In genomic region chr7:24817502-24817901, GRCm38 (mm10) we compare ENCODE assay signal across 8 mouse cellular contexts. TPM values are rescaled to one million over a fixed set of nuclear protein-coding genes. Genes with fewer than 3 reads are reported as not detected.
DNase-seq lines count a peak whose midpoint lies in the region; ATAC-seq and TF ChIP-seq lines count a peak whose summit lies in the region.
"Had no signal": no experiment of that assay in that cellular context is flagged by ENCODE, and none has a peak within 500 bp of the region (broad histone marks: within the 10 kb centered on the region; RNA-seq: fewer than 3 reads in every experiment).

No protein-coding gene starts in this region.

- peak; percentile 57; the same call in 1 of the 2 replicates for ATAC-seq in forebrain, embryonic 13.5 days
- ATAC-seq in hindbrain, embryonic 16.5 days = peak; percentile 63; the same call in 1 of the 2 replicates
- peak; percentile 97 for ATAC-seq in megakaryocyte progenitor cell, adult 5-6 weeks (replicated peaks; ENCODE audit: poor library complexity)

- H3K9me3 ChIP-seq in forebrain, embryonic 13.5 days (replicated peaks) = no peaks in the 10 kb centered on the region
- no peaks in the 10 kb centered on the region for H3K9me3 ChIP-seq in hindbrain, embryonic 16.5 days (ENCODE audit: control insufficient read depth, low read length)

- H3K36me3 ChIP-seq in forebrain, embryonic 13.5 days (ENCODE audit: poor library complexity, severe bottlenecking) = no peaks in the 10 kb centered on the region
- H3K36me3 ChIP-seq in hindbrain, embryonic 16.5 days (ENCODE audit: control insufficient read depth, insufficient read depth, low read length) = no peaks in the 10 kb centered on the region
- H3K36me3 ChIP-seq in small intestine, adult 2 months (ENCODE audit: control insufficient read depth, insufficient read depth, low read length) = no peaks in the 10 kb centered on the region

- no peak overlapping the region for H3K9ac ChIP-seq in forebrain, embryonic 13.5 days
- H3K9ac ChIP-seq in hindbrain, embryonic 16.5 days (ENCODE audit: low read depth, low read length) = no peak overlapping the region

- TF ChIP-seq POLR2A in brain, embryonic 14.5 days (IDR thresholded peaks at IDR 0.05; ENCODE audit: borderline replicate concordance, extremely low read depth, insufficient read depth, insufficient read length, poor library complexity, severe bottlenecking) = no peak
- TF ChIP-seq POLR2A in small intestine, adult 2 months (IDR thresholded peaks at IDR 0.05; ENCODE audit: low read depth, low read length) = no peak

- no peak overlapping the region for H3K4me2 ChIP-seq in forebrain, embryonic 13.5 days
- H3K4me2 ChIP-seq in hindbrain, embryonic 16.5 days (ENCODE audit: low read length) = no peak overlapping the region

- peak; percentile 79 for DNase-seq in MN1 (ENCODE audit: low spot score)
- peak; percentile 69 for DNase-seq in brain, embryonic 14.5 days (ENCODE audit: low read depth)
- peak; percentile 53 for DNase-seq in left cerebral cortex, adult 11 months (ENCODE audit: low spot score)

- no peaks in the 10 kb centered on the region for H3K4me1 ChIP-seq in forebrain, embryonic 13.5 days
- no peaks in the 10 kb centered on the region for H3K4me1 ChIP-seq in hindbrain, embryonic 16.5 days (ENCODE audit: control insufficient read depth, insufficient read depth, low read depth, low read length)
- no peaks in the 10 kb centered on the region for H3K4me1 ChIP-seq in small intestine, adult 2 months (ENCODE audit: control insufficient read depth, insufficient read depth, insufficient read length, low read length)

- no peaks in the 10 kb centered on the region for H3K27me3 ChIP-seq in forebrain, embryonic 13.5 days
- H3K27me3 ChIP-seq in hindbrain, embryonic 16.5 days (replicated peaks; ENCODE audit: control insufficient read depth, insufficient read depth, low read length) = no peaks in the 10 kb centered on the region
- no peaks in the 10 kb centered on the region for H3K27me3 ChIP-seq in small intestine, adult 2 months (ENCODE audit: control insufficient read depth, insufficient read depth, low read length)

- no peak overlapping the region for H3K27ac ChIP-seq in forebrain, embryonic 13.5 days
- H3K27ac ChIP-seq in hindbrain, embryonic 16.5 days (ENCODE audit: low read depth, low read length) = no peak overlapping the region
- H3K27ac ChIP-seq in small intestine, adult 2 months (ENCODE audit: insufficient read depth, low read depth, low read length) = no peak overlapping the region

- H3K4me3 ChIP-seq in forebrain, embryonic 13.5 days = no peak overlapping the region
- no peak overlapping the region for H3K4me3 ChIP-seq in hindbrain, embryonic 16.5 days (ENCODE audit: low read length)
- H3K4me3 ChIP-seq in small intestine, adult 2 months (ENCODE audit: low read depth, low read length) = no peak overlapping the region
- H3K4me3 ChIP-seq: megakaryocyte, embryonic 14.5 days had no signal

- TF ChIP-seq CTCF in brain, embryonic 14.5 days (IDR thresholded peaks at IDR 0.05; ENCODE audit: borderline replicate concordance, extremely low read depth, insufficient read depth, insufficient read length) = peak; percentile 87
- peak; percentile 70; the same call in 1 of the 2 replicates for TF ChIP-seq CTCF in small intestine, adult 2 months (IDR thresholded peaks at IDR 0.05; ENCODE audit: extremely low read depth, insufficient read length, insufficient replicate concordance, low read depth, low read length)

- 1% methylated on average over 3 of the region's 3 CpGs for WGBS in forebrain, embryonic 13.5 days
- 4% methylated on average over 3 of the region's 3 CpGs for WGBS in hindbrain, embryonic 16.5 days
- WGBS in small intestine, adult 2 months = 2% methylated on average over 3 of the region's 3 CpGs

RNA-seq across cellular contexts. Expression of gene Ceacam10, which starts 40.5 kb away (rescaled TPM):
- 0.19 and 0.24 TPM in 2 replicates for polyA plus RNA-seq in brain, embryonic 14.5 days (2012; rRNA removed)
- not detected in 2 replicates for polyA plus RNA-seq in forebrain, embryonic 13.5 days (2015; fragmentation: Nextera tagmentation; extraction: Ambion mirVana)
- polyA plus RNA-seq in hindbrain, embryonic 16.5 days (2015; fragmentation: Nextera tagmentation; extraction: Ambion mirVana) = 0.40 and 0.69 TPM in 2 replicates
- 0.44 and 2.6 TPM in 2 replicates for total RNA-seq in megakaryocyte progenitor cell, adult 5-6 weeks (2015)
- total RNA-seq in megakaryocyte progenitor cell, adult 5-6 weeks (2017) = 1.3 and 2.8 TPM in 2 replicates
- 2.5 and 4.2 TPM in 2 replicates for polyA plus RNA-seq in small intestine, adult 2 months (2012; rRNA removed)

RNA-seq across cellular contexts. Expression of gene Gm9844, which starts 44.5 kb away (rescaled TPM):
- polyA plus RNA-seq in brain, embryonic 14.5 days (2012; rRNA removed) = 42.6 and 58.0 TPM in 2 replicates
- polyA plus RNA-seq in forebrain, embryonic 13.5 days (2015; fragmentation: Nextera tagmentation; extraction: Ambion mirVana) = 29.8 and 31.0 TPM in 2 replicates
- 21.4 and 53.5 TPM in 2 replicates for polyA plus RNA-seq in hindbrain, embryonic 16.5 days (2015; fragmentation: Nextera tagmentation; extraction: Ambion mirVana)
- total RNA-seq in megakaryocyte progenitor cell, adult 5-6 weeks (2015) = 1.2 and 1.5 TPM in 2 replicates
- 6.0 and 6.6 TPM in 2 replicates for total RNA-seq in megakaryocyte progenitor cell, adult 5-6 weeks (2017)
- polyA plus RNA-seq in small intestine, adult 2 months (2012; rRNA removed) = not detected in 2 replicates

RNA-seq across cellular contexts. Expression of gene Lypd4, which starts 52.2 kb away (rescaled TPM):
- polyA plus RNA-seq in brain, embryonic 14.5 days (2012; rRNA removed) = 0.08 TPM in 1 of 2 replicates, not detected in the other
- not detected in 2 replicates for polyA plus RNA-seq in forebrain, embryonic 13.5 days (2015; fragmentation: Nextera tagmentation; extraction: Ambion mirVana)
- polyA plus RNA-seq in hindbrain, embryonic 16.5 days (2015; fragmentation: Nextera tagmentation; extraction: Ambion mirVana) = 0.21 and 0.29 TPM in 2 replicates
- total RNA-seq in megakaryocyte progenitor cell, adult 5-6 weeks (2015) = not detected in 2 replicates
- not detected in 2 replicates for total RNA-seq in megakaryocyte progenitor cell, adult 5-6 weeks (2017)
- not detected in 2 replicates for polyA plus RNA-seq in small intestine, adult 2 months (2012; rRNA removed)

RNA-seq across cellular contexts. Expression of gene Dmrtc2, which starts 52.4 kb away (rescaled TPM):
- 0.08 and 0.11 TPM in 2 replicates for polyA plus RNA-seq in brain, embryonic 14.5 days (2012; rRNA removed)
- 0.10 and 0.13 TPM in 2 replicates for polyA plus RNA-seq in forebrain, embryonic 13.5 days (2015; fragmentation: Nextera tagmentation; extraction: Ambion mirVana)
- 0.30 and 0.47 TPM in 2 replicates for polyA plus RNA-seq in hindbrain, embryonic 16.5 days (2015; fragmentation: Nextera tagmentation; extraction: Ambion mirVana)
- not detected in 2 replicates for total RNA-seq in megakaryocyte progenitor cell, adult 5-6 weeks (2015)
- not detected in 2 replicates for total RNA-seq in megakaryocyte progenitor cell, adult 5-6 weeks (2017)
- polyA plus RNA-seq in small intestine, adult 2 months (2012; rRNA removed) = not detected in 2 replicates

RNA-seq across cellular contexts. Expression of gene Cd177, which starts 57.4 kb away (rescaled TPM):
- polyA plus RNA-seq in brain, embryonic 14.5 days (2012; rRNA removed) = 0.15 and 0.19 TPM in 2 replicates
- 0.05 and 0.10 TPM in 2 replicates for polyA plus RNA-seq in forebrain, embryonic 13.5 days (2015; fragmentation: Nextera tagmentation; extraction: Ambion mirVana)
- 0.20 and 0.52 TPM in 2 replicates for polyA plus RNA-seq in hindbrain, embryonic 16.5 days (2015; fragmentation: Nextera tagmentation; extraction: Ambion mirVana)
- total RNA-seq in megakaryocyte progenitor cell, adult 5-6 weeks (2015) = 16.4 and 16.9 TPM in 2 replicates
- 23.0 and 36.9 TPM in 2 replicates for total RNA-seq in megakaryocyte progenitor cell, adult 5-6 weeks (2017)
- 3.3 TPM in 2 replicates for polyA plus RNA-seq in small intestine, adult 2 months (2012; rRNA removed)

Comparison
In these comparisons a context has a peak if more than half of its experiments do, and no peak if none do; other contexts are left out.
1. RNA of gene Gm9844, which starts 44.5 kb away (polyA plus RNA-seq): 42.6 to 58.0 TPM in brain, embryonic 14.5 days, 21.4 to 53.5 TPM in hindbrain, embryonic 16.5 days and 29.8 to 31.0 TPM in forebrain, embryonic 13.5 days; not detected in small intestine, adult 2 months; every median in the first group is over 10 times any median in the second.
2. Peak in every context shown above with its lines, with median percentiles within 50 percentile points of each other: DNase-seq and ATAC-seq.